Mouse (Mus musculus) heart, adult 2 months (tissue): ENCODE measurements around the gene Slc19a2.

Experiments used
- CTCF ChIP-seq: fragments of 200-600 bp; IDR thresholded peaks from 2 replicates; pipeline ENCODE4 v1.8.1; 2022; ENCODE audit warnings: antibody characterized with exemption, mild to moderate bottlenecking, moderate library complexity
- POLR2A ChIP-seq: fragments of 200-500 bp; IDR thresholded peaks from 2 replicates; pipeline ENCODE4 v1.6.1; 2011; ENCODE audit warnings: mild to moderate bottlenecking, low read depth, low read length, control low read depth; ENCODE audit not compliant: insufficient read depth

GRCm38 (mm10) chr1:164233447-164233846, 15.4 kb upstream of the Slc19a2 start:
- TF ChIP-seq CTCF, result no peak
- no peak for TF ChIP-seq POLR2A
